Mouse (Mus musculus) E14TG2a.4 (cell line): ENCODE measurements around the gene Pin4.

ENCODE experiments used
- CTCF ChIP-seq: conservative IDR thresholded peaks from 2 replicates; pipeline ENCODE4 v1.5.1; 2014; ENCODE audit warnings: low read length
- NANOG ChIP-seq: IDR thresholded peaks from 2 replicates; pipeline ENCODE4 v1.6.1; 2014; ENCODE audit warnings: borderline replicate concordance, low read length, mixed read lengths

DNA sequence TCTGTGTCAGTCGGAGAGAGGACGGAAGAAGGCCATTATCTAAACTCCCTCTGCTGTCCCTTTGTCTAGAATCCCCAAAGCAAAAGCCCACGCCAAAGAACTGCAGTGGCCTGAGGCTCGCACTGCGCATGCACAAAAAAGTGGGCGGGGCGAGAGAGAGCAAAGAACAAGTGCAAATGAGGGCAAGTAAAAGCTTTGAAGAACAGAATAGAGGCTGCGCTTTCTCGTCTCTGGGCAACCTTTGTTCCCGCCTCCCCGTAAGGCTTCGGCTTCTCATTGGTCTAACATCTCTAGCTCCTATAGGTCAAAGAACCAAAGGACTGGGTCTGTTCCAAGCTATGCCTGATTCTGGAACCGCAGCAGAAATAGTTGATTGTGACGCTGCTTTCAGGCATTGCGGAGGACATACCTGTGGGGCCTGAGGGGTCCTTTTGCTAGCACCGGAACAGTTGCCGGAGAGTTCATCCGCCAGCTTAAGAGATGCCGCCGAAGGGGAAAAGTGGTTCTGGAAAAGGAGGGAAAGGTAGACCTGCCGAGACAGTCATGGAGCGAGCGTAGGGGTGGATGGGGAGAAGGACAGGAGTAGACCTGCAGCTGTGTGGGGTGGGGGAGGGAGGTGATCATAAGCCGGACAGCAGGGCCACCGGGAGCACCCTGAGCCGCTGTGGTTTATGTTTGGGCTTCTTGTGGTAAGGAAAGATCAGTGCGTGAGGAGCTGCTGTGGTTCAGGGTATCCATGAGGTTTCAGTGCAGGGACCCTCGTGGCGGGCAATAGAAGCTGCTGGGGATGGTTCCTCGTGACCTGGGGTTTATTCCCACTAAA, at the start of gene Pin4:
- TF ChIP-seq CTCF (no peak), NANOG (no peak)
